Mouse (Mus musculus): ENCODE measurements around the gene Ush2a. TPM values are rescaled to one million over a fixed set of nuclear protein-coding genes. Genes with fewer than 3 reads are reported as not detected.

Ush2a gene
- polyA plus RNA-seq, 1 experiment from 2014 or later: 0.09 TPM

GRCm38 (mm10) chr1:188824195-188824594, 562.4 kb downstream of the Ush2a start:
- ATAC-seq (ENCODE audit: insufficient read depth, low FRiP score, low read depth): no peak
- 82% methylated on average over 2 of the region's 2 CpGs for WGBS
- no peaks in the 10 kb centered on the region for H3K27me3 ChIP-seq (replicated peaks)
- H3K4me1 ChIP-seq: no peaks in the 10 kb centered on the region
- H3K4me3 ChIP-seq (replicated peaks): no peak overlapping the region
- H3K9me3 ChIP-seq: no peaks in the 10 kb centered on the region
- no peak overlapping the region for H3K9ac ChIP-seq
- no peak overlapping the region for H3K27ac ChIP-seq
- no peaks in the 10 kb centered on the region for H3K36me3 ChIP-seq
- H3K4me2 ChIP-seq: no peak overlapping the region

- H3K4me1 ChIP-seq: no peaks in the 10 kb centered on the region
- no peak overlapping the region for H3K4me2 ChIP-seq
- WGBS: 63% methylated on average over 8 of the region's 8 CpGs
- no peak for ATAC-seq (ENCODE audit: insufficient read depth, low FRiP score, low read depth)
- no peak overlapping the region for H3K9ac ChIP-seq
- no peak overlapping the region for H3K4me3 ChIP-seq (replicated peaks)
- no peaks in the 10 kb centered on the region for H3K36me3 ChIP-seq
- no peak overlapping the region for H3K27ac ChIP-seq
- H3K27me3 ChIP-seq (replicated peaks): no peaks in the 10 kb centered on the region
- no peaks in the 10 kb centered on the region for H3K9me3 ChIP-seq
Observed at GRCm38 (mm10) chr1:188824878-188825532, 563.2 kb downstream of the Ush2a start.

DNA sequence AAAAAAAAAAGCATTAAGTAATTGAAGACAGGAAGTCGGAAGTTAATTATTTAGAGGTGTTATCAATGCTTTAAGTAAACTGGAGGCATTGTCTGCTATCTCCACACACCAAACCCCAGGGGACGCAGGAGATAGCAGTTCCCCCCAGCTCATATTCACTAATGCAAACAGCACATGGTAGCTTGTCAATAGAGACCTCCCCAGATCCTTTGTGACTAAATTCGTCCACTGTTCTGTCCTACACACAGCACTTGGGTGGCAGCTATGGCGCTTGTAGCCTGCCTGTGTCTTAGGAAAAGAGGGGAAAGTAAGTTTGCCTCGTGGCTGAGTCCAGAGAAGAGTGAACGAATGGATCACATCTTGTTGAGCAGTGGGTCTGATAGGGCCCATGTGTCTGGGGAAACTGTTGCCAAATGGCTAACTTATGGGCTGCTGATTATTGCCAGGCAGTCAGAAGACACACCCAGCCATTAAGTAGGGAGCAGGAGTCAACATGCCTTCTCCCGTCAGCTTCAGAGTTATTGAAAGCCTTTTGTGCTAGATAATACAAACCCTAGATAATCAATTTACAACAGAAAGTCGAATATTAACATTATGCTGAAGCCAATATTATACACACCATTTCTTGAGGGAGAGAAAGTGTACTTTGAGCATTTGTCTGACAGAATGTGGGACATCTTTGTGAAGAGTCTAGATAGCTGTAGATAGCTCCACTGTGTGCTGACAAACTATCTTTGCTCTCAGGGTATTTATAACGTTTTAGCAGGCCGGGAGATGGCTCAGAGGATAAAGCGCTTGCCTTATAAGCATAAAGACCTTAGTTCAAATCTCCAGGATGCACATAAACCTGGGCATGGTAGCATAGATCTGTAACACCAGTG, 568.9 kb downstream of the Ush2a start:
- Histone ChIP-seq H3K4me2 (no peak overlapping the region), H3K27ac (no peak overlapping the region), H3K36me3 (no peaks in the 10 kb centered on the region), H3K9ac (no peak overlapping the region), H3K27me3 (replicated peaks) (no peaks in the 10 kb centered on the region), H3K9me3 (no peaks in the 10 kb centered on the region), H3K4me3 (replicated peaks) (no peak overlapping the region), H3K4me1 (no peaks in the 10 kb centered on the region)
- WGBS: 46% methylated on average over 11 of the region's 11 CpGs
- peak; percentile 43; the same call in 1 of the 2 replicates for ATAC-seq (ENCODE audit: insufficient read depth, low FRiP score, low read depth)

DNA sequence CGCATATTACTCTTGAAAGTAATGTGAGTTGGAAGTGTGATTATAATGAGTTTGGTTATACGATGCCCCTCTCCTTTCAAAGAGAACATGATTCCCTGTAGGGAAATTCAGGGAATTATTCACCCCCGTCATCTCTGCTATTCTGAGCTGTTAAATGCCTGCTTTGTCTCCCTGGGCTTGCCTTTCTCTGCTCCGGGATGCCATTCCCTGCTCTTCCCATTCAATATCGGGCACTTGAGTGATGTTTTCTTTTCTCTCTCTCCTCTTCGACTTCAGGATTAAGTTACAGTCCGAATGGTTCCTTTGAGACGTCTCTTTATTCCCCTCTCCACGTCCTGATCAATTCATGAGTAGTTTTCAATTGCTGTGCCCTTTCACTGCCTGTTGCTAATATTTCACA, 572.1 kb downstream of the Ush2a start:
- H3K4me3 ChIP-seq (replicated peaks): no peak overlapping the region
- 56% methylated on average over 9 of the region's 9 CpGs for WGBS
- no peaks in the 10 kb centered on the region for H3K9me3 ChIP-seq
- no peak for ATAC-seq (ENCODE audit: insufficient read depth, low FRiP score, low read depth)
- no peak overlapping the region for H3K4me2 ChIP-seq
- H3K27me3 ChIP-seq (replicated peaks): no peaks in the 10 kb centered on the region
- H3K27ac ChIP-seq: no peak overlapping the region
- no peaks in the 10 kb centered on the region for H3K36me3 ChIP-seq
- no peaks in the 10 kb centered on the region for H3K4me1 ChIP-seq
- no peak overlapping the region for H3K9ac ChIP-seq

DNA sequence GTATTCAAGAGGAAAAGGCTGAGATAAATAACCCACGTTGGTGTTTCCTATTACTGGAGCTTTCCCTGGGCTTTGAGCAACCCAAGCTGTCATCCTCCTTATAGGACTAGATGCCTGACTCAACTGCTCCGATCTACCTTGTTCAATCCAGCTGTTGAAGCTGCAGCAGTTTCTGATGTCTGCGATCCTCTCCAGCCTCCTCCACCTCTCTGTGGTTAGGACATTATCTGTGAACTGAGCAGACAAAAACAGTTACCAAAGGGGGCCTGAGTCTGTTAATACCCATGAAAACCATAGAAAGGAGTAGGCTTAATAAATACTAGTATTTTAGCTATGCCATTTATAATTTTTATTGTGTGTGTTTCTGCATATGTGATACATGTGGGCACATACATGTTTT, 572.9 kb downstream of the Ush2a start:
- Histone ChIP-seq H3K9ac (no peak overlapping the region), H3K36me3 (no peaks in the 10 kb centered on the region), H3K4me2 (no peak overlapping the region), H3K4me3 (replicated peaks) (no peak overlapping the region), H3K27me3 (replicated peaks) (no peaks in the 10 kb centered on the region), H3K27ac (no peak overlapping the region), H3K4me1 (no peaks in the 10 kb centered on the region), H3K9me3 (no peaks in the 10 kb centered on the region)
- ATAC-seq (ENCODE audit: insufficient read depth, low FRiP score, low read depth): no peak
- 81% methylated on average over 3 of the region's 3 CpGs for WGBS

DNA sequence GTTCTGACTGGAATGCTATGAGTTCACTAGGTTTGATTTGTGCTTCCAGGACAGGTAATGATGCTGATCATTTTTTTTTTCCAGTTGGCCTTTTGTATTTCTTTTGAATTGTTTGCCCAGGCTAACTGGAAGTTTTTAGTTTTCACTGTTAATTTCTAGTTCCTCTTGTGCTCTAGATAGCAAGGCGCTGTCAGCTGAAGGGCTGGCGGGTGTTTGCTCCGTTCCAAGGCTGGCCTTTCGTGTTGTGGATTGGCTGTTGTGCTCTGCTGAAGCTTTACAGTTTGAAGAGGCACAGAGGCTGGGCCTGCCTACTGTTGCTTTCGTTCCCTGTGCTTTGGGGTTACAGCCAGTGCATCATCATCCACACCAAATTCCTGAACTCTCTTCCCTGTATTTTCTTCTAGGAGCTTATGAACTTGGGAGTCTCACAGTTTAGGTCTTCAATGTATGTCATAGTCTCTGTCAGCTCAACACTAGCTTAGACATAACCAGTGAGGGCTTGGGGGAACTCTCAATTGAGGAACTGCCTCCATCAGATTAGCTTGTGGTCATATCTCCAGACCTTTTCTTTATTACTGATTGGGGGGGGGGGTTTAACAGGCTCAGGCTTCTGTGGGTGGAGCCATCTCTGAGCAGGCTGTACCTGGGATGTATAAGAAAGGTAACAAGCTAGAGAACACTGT, 575.9 kb downstream of the Ush2a start:
- 77% methylated on average over 5 of the region's 5 CpGs for WGBS
- no peaks in the 10 kb centered on the region for H3K36me3 ChIP-seq
- H3K9ac ChIP-seq: no peak overlapping the region
- H3K9me3 ChIP-seq: no peaks in the 10 kb centered on the region
- no peaks in the 10 kb centered on the region for H3K27me3 ChIP-seq (replicated peaks)
- no peak overlapping the region for H3K4me2 ChIP-seq
- no peaks in the 10 kb centered on the region for H3K4me1 ChIP-seq
- ATAC-seq (ENCODE audit: insufficient read depth, low FRiP score, low read depth): no peak
- H3K27ac ChIP-seq: no peak overlapping the region
- no peak overlapping the region for H3K4me3 ChIP-seq (replicated peaks)

- Histone ChIP-seq H3K4me2 (no peak overlapping the region), H3K27ac (no peak overlapping the region), H3K9me3 (no peaks in the 10 kb centered on the region), H3K36me3 (no peaks in the 10 kb centered on the region), H3K4me1 (no peaks in the 10 kb centered on the region), H3K27me3 (replicated peaks) (no peaks in the 10 kb centered on the region), H3K9ac (no peak overlapping the region), H3K4me3 (replicated peaks) (no peak overlapping the region)
- ATAC-seq (ENCODE audit: insufficient read depth, low FRiP score, low read depth): no peak
- 86% methylated on average over 6 of the region's 6 CpGs for WGBS
Observed at GRCm38 (mm10) chr1:188847242-188847641, 585.4 kb downstream of the Ush2a start.

DNA sequence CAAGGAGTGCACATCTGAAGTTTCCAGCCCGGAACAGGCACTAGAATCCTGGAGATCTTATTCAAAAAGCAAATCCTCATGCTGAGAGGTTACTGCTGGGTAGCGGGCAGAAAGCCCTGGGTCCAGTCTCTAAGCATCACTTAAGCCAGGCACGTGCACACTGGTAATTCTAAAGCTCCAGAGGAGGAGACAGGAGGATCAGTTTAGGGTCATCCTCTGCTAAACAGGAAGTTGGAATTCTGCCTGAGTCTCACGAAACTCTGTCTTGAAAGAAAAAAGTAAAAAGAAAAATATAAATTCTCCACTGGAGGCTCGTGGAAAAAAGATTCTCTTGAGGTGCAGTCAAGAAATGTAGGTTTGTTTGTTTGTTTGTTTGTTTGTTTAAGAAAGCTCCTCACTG, 591.0 kb downstream of the Ush2a start:
- Histone ChIP-seq H3K27me3 (replicated peaks) (no peaks in the 10 kb centered on the region), H3K36me3 (no peaks in the 10 kb centered on the region), H3K9ac (no peak overlapping the region), H3K4me1 (no peaks in the 10 kb centered on the region), H3K9me3 (no peaks in the 10 kb centered on the region), H3K27ac (no peak overlapping the region), H3K4me3 (replicated peaks) (no peak overlapping the region), H3K4me2 (no peak overlapping the region)
- 62% methylated on average over 5 of the region's 5 CpGs for WGBS
- ATAC-seq (ENCODE audit: insufficient read depth, low FRiP score, low read depth): no peak

DNA sequence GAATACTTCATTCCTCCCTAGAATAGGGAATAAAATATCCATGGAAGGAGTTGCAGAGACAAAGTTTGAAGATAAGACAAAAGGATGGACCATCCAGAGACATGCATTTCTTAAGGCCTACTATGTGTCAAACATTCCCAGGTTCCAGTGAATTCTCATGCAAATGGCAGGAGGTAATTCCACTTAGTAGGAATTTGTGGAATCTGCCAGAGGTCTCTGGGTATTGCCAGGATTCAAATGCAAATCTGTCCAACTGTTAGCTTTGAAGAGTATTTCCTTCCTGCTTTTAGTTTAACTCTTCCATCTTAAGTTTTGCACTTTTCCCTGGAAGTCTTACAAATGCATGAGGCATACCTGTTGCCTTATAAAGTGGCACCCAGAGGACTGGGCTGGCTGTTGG, 592.4 kb downstream of the Ush2a start:
- no peaks in the 10 kb centered on the region for H3K36me3 ChIP-seq
- H3K4me2 ChIP-seq: no peak overlapping the region
- H3K9me3 ChIP-seq: no peaks in the 10 kb centered on the region
- no peaks in the 10 kb centered on the region for H3K4me1 ChIP-seq
- H3K27ac ChIP-seq: no peak overlapping the region
- H3K9ac ChIP-seq: no peak overlapping the region
- no peak overlapping the region for H3K4me3 ChIP-seq (replicated peaks)
- no peaks in the 10 kb centered on the region for H3K27me3 ChIP-seq (replicated peaks)
- no peak for ATAC-seq (ENCODE audit: insufficient read depth, low FRiP score, low read depth)

- no peaks in the 10 kb centered on the region for H3K4me1 ChIP-seq
- no peaks in the 10 kb centered on the region for H3K27me3 ChIP-seq (replicated peaks)
- H3K9me3 ChIP-seq: no peaks in the 10 kb centered on the region
- H3K27ac ChIP-seq: no peak overlapping the region
- H3K9ac ChIP-seq: no peak overlapping the region
- H3K4me3 ChIP-seq (replicated peaks): no peak overlapping the region
- ATAC-seq (ENCODE audit: insufficient read depth, low FRiP score, low read depth): no peak
- 93% methylated on average over 2 of the region's 2 CpGs for WGBS
- no peaks in the 10 kb centered on the region for H3K36me3 ChIP-seq
- no peak overlapping the region for H3K4me2 ChIP-seq
Observed at GRCm38 (mm10) chr1:188855034-188855433, 593.2 kb downstream of the Ush2a start.

DNA sequence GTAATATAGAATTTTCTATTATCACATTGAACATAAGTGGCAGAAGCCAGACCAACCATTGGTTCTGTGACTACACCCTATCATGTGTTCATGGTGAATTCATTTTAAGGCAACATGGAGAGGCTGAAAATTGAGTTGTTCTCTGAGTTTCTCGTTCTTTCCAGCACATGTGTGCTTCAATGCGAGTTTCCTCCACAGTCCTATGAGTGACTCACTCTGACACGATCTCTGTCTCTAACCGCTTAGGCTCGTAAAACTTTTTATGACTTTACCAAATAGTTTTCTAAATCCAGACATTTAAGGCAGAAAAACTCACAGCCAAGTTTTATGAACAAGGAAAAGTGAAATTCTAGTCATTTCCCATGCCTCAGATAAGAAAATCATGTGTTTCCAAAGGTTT, 597.9 kb downstream of the Ush2a start:
- Histone ChIP-seq H3K9ac (no peak overlapping the region), H3K27me3 (replicated peaks) (no peaks in the 10 kb centered on the region), H3K27ac (no peak overlapping the region), H3K4me2 (no peak overlapping the region), H3K36me3 (no peaks in the 10 kb centered on the region), H3K9me3 (no peaks in the 10 kb centered on the region), H3K4me3 (replicated peaks) (no peak overlapping the region), H3K4me1 (no peaks in the 10 kb centered on the region)
- no peak for ATAC-seq (ENCODE audit: insufficient read depth, low FRiP score, low read depth)
- 88% methylated on average over 5 of the region's 5 CpGs for WGBS

DNA sequence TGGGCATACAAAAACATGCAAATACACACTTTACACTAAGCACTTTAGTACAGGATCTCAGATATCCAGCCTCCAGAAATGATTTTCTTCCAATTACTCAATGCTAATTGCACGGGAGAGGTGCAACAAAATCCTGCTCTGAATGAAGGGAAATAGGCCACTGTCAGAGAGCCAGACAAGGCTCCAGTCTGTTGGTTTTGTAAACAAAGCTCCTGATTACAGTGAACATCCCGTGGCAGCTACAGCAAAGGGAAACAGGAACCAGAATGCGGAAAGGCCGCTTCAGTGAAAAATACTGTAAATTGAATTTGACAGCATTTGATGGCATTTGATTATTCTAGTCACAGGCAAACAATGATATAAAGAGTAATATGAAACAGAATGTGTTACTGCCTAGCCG, 604.1 kb downstream of the Ush2a start:
- WGBS: 39% methylated on average over 5 of the region's 5 CpGs
- no peaks in the 10 kb centered on the region for H3K27me3 ChIP-seq (replicated peaks)
- H3K4me3 ChIP-seq (replicated peaks): no peak overlapping the region
- 0 out of 2 replicates have a peak, but pooled peaks cover 2% of the 10 kb centered on the region for H3K4me1 ChIP-seq
- H3K27ac ChIP-seq: no peak overlapping the region
- no peak for ATAC-seq (ENCODE audit: insufficient read depth, low FRiP score, low read depth)
- H3K4me2 ChIP-seq: 0 out of 2 replicates have a peak overlapping the region, but pooled peaks have one; percentile 10
- no peaks in the 10 kb centered on the region for H3K36me3 ChIP-seq
- H3K9me3 ChIP-seq: no peaks in the 10 kb centered on the region
- no peak overlapping the region for H3K9ac ChIP-seq
